Mouse (Mus musculus): ENCODE measurements around the gene Pdx1. TPM values are rescaled to one million over a fixed set of nuclear protein-coding genes. Genes with fewer than 3 reads are reported as not detected.

The Pdx1 gene
- polyA plus RNA-seq, 1 experiment from 2014 or later, result not detected

- ATAC-seq (ENCODE audit: insufficient number of reproducible peaks, insufficient read depth, low FRiP score, low TSS enrichment), result no peak
- Histone ChIP-seq H3K27ac (no peak overlapping the region), H3K9ac (no peak overlapping the region), H3K4me2 (replicated peaks) (no peak overlapping the region), H3K4me1 (no peaks in the 10 kb centered on the region), H3K9me3 (no peaks in the 10 kb centered on the region), H3K27me3 (peaks cover 95% of the 10 kb centered on the region), H3K36me3 (no peaks in the 10 kb centered on the region), H3K4me3 (no peak overlapping the region)
- whole genome bisulfite sequencing, result 1% methylated on average over 29 of the region's 29 CpGs
Measured at GRCm38 (mm10) chr5:147270673-147271655, 1.2 kb downstream of the Pdx1 start.

- Histone ChIP-seq H3K4me2 (replicated peaks) (no peak overlapping the region), H3K27me3 (peaks cover 95% of the 10 kb centered on the region), H3K4me3 (no peak overlapping the region), H3K36me3 (no peaks in the 10 kb centered on the region), H3K4me1 (no peaks in the 10 kb centered on the region), H3K9ac (no peak overlapping the region), H3K27ac (no peak overlapping the region), H3K9me3 (no peaks in the 10 kb centered on the region)
- ATAC-seq (ENCODE audit: insufficient number of reproducible peaks, insufficient read depth, low FRiP score, low TSS enrichment), result no peak
- WGBS, result 4% methylated on average over 12 of the region's 12 CpGs
Measured at GRCm38 (mm10) chr5:147272046-147272807, 2.5 kb downstream of the Pdx1 start.

GRCm38 (mm10) chr5:147272808-147273345 is 3.1 kb downstream of the Pdx1 start:
- no peaks in the 10 kb centered on the region for H3K4me1 ChIP-seq
- H3K36me3 ChIP-seq, result no peaks in the 10 kb centered on the region

GRCm38 (mm10) chr5:147274174-147275141 is 4.7 kb downstream of the Pdx1 start:
- 1% methylated on average over 48 of the region's 48 CpGs for WGBS
- ATAC-seq (ENCODE audit: insufficient number of reproducible peaks, insufficient read depth, low FRiP score, low TSS enrichment), result no peak
- no peaks in the 10 kb centered on the region for H3K36me3 ChIP-seq

More at GRCm38 (mm10) chr5:147272808-147273345, 3.1 kb downstream of the Pdx1 start:
- Histone ChIP-seq H3K9ac (no peak overlapping the region), H3K27ac (no peak overlapping the region), H3K4me3 (no peak overlapping the region), H3K27me3 (peaks cover 95% of the 10 kb centered on the region), H3K4me2 (replicated peaks) (no peak overlapping the region), H3K9me3 (no peaks in the 10 kb centered on the region)
- no peak for ATAC-seq (ENCODE audit: insufficient number of reproducible peaks, insufficient read depth, low FRiP score, low TSS enrichment)
- 1% methylated on average over 10 of the region's 10 CpGs for WGBS

GRCm38 (mm10) chr5:147275761-147276160 is 6.0 kb downstream of the Pdx1 start:
- no peaks in the 10 kb centered on the region for H3K9me3 ChIP-seq
- H3K27ac ChIP-seq, result no peak overlapping the region
- no peak for ATAC-seq (ENCODE audit: insufficient number of reproducible peaks, insufficient read depth, low FRiP score, low TSS enrichment)
- peaks cover 93% of the 10 kb centered on the region for H3K27me3 ChIP-seq
- no peak overlapping the region for H3K4me2 ChIP-seq (replicated peaks)
- no peak overlapping the region for H3K4me3 ChIP-seq
- H3K36me3 ChIP-seq, result no peaks in the 10 kb centered on the region
- 14% methylated on average over 3 of the region's 3 CpGs for WGBS
- no peaks in the 10 kb centered on the region for H3K4me1 ChIP-seq
- no peak overlapping the region for H3K9ac ChIP-seq

More at GRCm38 (mm10) chr5:147274174-147275141, 4.7 kb downstream of the Pdx1 start:
- H3K9ac ChIP-seq, result no peak overlapping the region
- no peaks in the 10 kb centered on the region for H3K9me3 ChIP-seq
- H3K4me3 ChIP-seq, result no peak overlapping the region
- H3K4me2 ChIP-seq (replicated peaks), result no peak overlapping the region
- H3K27me3 ChIP-seq, result peaks cover 95% of the 10 kb centered on the region
- H3K4me1 ChIP-seq, result no peaks in the 10 kb centered on the region
- no peak overlapping the region for H3K27ac ChIP-seq

GRCm38 (mm10) chr5:147276701-147277546 is 7.2 kb downstream of the Pdx1 start:
- WGBS, result under 1% methylated on average over 18 of the region's 18 CpGs
- ATAC-seq (ENCODE audit: insufficient number of reproducible peaks, insufficient read depth, low FRiP score, low TSS enrichment), result no peak
- no peaks in the 10 kb centered on the region for H3K9me3 ChIP-seq
- H3K27ac ChIP-seq, result no peak overlapping the region
- H3K36me3 ChIP-seq, result no peaks in the 10 kb centered on the region
- H3K27me3 ChIP-seq, result peaks cover 92% of the 10 kb centered on the region
- no peak overlapping the region for H3K9ac ChIP-seq
- H3K4me3 ChIP-seq, result no peak overlapping the region
- no peaks in the 10 kb centered on the region for H3K4me1 ChIP-seq
- no peak overlapping the region for H3K4me2 ChIP-seq (replicated peaks)

GRCm38 (mm10) chr5:147277547-147277925 is 7.8 kb downstream of the Pdx1 start:
- no peak overlapping the region for H3K9ac ChIP-seq
- no peak overlapping the region for H3K4me3 ChIP-seq
- no peaks in the 10 kb centered on the region for H3K9me3 ChIP-seq
- no peak overlapping the region for H3K27ac ChIP-seq
- H3K36me3 ChIP-seq, result no peaks in the 10 kb centered on the region
- no peaks in the 10 kb centered on the region for H3K4me1 ChIP-seq
- H3K4me2 ChIP-seq (replicated peaks), result no peak overlapping the region
- no peak for ATAC-seq (ENCODE audit: insufficient number of reproducible peaks, insufficient read depth, low FRiP score, low TSS enrichment)
- peaks cover 86% of the 10 kb centered on the region for H3K27me3 ChIP-seq
- under 1% methylated on average over 13 of the region's 13 CpGs for WGBS

- Histone ChIP-seq H3K4me3 (no peak overlapping the region), H3K9me3 (no peaks in the 10 kb centered on the region), H3K36me3 (no peaks in the 10 kb centered on the region), H3K4me1 (no peaks in the 10 kb centered on the region), H3K4me2 (replicated peaks) (no peak overlapping the region), H3K9ac (no peak overlapping the region), H3K27me3 (peaks cover 41% of the 10 kb centered on the region), H3K27ac (no peak overlapping the region)
- no peak for ATAC-seq (ENCODE audit: insufficient number of reproducible peaks, insufficient read depth, low FRiP score, low TSS enrichment)
- 76% methylated on average over 4 of the region's 4 CpGs for WGBS
Measured at GRCm38 (mm10) chr5:147284365-147284764, 14.6 kb downstream of the Pdx1 start.

- H3K27me3 ChIP-seq, result peaks cover 64% of the 10 kb centered on the region
- H3K9me3 ChIP-seq, result no peaks in the 10 kb centered on the region
- no peaks in the 10 kb centered on the region for H3K36me3 ChIP-seq
- H3K4me1 ChIP-seq, result no peaks in the 10 kb centered on the region
- ATAC-seq (ENCODE audit: insufficient number of reproducible peaks, insufficient read depth, low FRiP score, low TSS enrichment), result no peak
- no peak overlapping the region for H3K4me3 ChIP-seq
- no peak overlapping the region for H3K4me2 ChIP-seq (replicated peaks)
- H3K27ac ChIP-seq, result no peak overlapping the region
- 38% methylated on average over 16 of the region's 16 CpGs for WGBS
- H3K9ac ChIP-seq, result no peak overlapping the region
Measured at GRCm38 (mm10) chr5:147291764-147292505, 22.2 kb downstream of the Pdx1 start.

All from embryonic facial prominence, embryonic 12.5 days (tissue).